Mouse (Mus musculus): ENCODE measurements around the gene Epn2.

The Epn2 gene

DNA sequence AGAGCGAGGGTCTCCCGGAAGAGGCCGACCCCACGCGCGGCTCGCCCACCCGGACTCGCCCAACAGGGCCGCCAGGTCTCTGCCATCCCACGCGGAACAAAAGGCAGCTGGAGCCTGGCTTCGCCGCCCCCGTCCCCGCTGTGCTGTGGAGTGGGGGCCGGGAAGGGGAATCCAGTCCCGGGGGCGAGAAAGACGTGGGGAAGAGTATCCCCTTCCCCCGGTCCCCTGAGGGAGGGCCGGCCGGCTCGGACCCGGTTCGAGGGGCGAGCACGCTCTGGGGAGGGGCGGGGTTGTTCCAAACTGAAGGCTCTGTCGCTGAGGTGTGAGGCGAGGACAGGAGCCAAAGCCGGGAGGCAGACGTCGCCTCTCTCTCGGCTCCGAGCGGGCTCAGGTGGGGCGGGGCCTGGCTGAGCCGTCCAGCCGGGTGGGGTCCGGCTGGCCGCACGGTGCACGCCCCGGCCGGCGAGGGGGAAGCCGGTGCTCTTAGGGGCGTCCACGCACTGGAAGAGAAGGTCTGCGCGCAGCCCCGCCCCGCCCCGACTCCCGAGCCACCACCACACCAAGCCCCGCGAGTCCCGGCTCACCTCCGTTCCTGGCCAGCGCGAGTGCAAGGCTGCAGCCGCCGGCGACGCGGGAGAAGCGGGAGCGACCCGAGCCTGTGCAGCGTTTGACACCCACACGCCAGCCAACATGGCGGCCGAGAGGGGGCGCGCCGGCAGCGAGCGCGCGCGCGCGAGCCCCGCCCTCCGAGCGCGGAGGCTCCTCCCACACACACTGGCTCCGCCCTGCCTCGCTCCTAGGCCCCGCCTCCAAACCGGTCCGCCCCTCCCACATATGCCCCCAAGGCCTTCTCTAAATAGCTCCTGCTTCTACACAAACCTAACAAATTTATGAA is at the start of gene Epn2:
TSS of gene Epn2 (minus strand) at position 705 of the 895 bp plus-strand sequence.
- peak; percentile 70 to 74 for DNase-seq (ENCODE audit: low spot score in 2 of 2)

DNA sequence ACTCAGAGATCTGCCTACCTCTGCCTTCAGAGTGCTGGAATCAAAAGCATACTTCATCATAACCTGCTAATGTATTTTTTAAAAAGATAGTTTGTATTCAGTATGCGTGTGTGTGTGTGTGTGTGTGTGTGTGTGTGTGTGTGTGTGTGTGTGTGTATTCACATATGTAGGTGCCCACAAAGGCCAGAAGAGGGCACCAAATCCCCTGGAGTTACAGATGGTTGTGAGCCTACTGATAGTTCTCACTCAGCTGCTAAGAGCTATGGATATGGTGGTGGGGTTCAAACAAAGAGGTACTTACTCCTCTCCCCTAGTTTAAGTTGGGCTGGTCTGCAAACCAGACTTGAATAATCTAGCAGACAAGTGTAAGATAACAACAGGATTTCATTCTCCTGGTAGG is 47.0 kb upstream of the Epn2 start:
- no peak for DNase-seq (ENCODE audit: low spot score in 2 of 2)

DNA sequence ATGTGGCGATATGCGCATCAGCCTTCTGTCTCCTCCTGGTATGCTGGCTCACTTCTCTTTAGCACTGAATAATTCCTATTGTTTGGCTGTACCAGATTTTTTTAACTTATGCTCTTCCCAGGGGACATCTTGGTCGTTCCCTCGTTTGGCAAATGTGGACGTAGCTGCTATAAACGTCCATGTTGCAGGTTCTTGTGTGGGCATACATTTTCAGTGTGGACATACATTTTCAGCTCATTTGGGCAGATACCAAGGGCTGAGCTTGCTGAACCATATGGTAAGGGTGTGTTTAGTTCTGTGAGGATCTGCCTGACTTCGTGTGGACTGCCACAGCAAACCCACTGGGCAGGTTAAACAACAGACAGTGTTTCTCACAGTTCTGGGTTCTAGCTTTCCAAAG is 45.6 kb upstream of the Epn2 start:
- DNase-seq (ENCODE audit: low spot score in 2 of 2), result peak in 1 of 2 experiments; percentile 11

DNA sequence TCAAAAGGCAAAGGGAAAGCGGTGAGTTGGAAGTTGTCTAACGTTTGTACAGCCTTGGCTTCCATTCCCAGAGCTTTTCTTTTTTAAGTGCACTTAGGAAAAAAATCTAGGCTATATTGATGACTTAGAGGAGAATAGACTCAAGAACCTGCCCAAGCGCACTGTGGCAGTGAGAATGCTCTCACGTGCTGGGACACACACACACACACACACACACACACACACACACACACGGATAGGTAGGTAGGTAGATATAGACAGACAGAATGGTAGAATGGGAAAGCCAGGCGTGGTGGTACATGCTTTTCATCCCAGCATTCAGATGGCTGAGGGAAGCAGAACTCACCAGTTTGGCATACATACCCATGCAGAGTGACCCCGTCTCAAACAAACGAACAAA is 41.3 kb upstream of the Epn2 start:
- no peak for DNase-seq (ENCODE audit: low spot score in 2 of 2)

DNA sequence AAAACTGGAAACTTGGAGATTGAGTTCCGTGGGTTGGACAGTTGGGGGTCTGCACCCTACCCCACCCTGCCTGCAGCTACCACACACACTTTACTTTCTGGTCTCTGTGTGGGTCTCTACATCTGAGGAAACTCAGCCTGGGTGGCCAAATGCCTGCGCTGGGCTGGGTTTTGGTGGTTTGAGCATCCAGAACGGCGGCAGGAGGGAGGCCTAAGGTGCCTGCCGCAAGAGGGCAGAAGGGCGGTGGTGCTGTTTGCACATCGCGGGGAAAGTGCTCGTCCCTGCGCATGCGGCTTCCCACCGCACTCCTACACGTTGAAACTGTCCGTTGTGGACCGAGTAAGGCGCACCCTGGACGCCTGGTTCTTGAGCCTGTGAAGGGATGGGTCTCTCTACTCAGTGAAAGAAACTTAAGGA is 40.8 kb upstream of the Epn2 start:
- peak; percentile 84 to 86 for DNase-seq (ENCODE audit: low spot score in 2 of 2)

DNA sequence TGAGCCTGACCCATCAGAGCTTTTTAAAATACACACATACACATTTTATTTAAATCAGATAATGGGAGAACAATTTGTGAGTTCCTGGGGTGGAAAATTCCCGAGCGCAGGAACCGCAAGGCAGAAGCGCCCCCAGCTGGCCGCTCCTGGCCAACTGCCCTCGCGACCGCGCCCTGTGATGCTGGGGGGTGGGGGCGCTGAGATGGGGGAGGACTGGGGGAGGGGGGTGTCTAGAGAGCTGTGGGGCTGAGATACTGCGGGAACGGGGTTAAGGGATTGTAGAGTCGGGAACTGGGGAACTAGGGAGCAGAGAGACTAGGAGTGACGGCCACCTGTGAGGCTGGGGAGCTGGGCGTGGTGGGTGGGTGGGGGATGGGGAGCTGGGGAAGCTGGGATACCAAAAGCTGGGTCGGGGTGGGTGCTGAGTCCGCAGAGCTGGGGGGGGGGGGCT is 40.3 kb upstream of the Epn2 start:
- DNase-seq (ENCODE audit: low spot score in 2 of 2), result peak; percentile 76

DNA sequence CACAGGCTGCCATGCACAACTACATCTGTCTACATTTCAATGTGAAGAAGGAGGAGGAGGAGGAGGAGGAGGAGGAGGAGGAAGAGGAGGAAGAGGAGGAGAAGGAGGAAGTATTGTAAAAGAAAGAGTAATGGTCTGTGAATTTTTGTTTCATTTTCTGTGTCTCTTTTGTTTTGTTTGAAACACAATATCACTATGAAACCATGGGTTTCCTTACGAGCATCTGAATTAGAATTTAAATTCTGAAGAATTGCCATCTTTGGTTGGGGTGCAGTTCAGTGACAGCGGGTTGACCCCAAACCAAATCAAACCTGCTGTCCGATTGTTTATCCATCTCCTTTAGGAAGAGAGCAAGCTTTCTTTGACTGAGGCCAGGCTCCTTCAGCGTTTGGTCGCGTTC is 39.9 kb upstream of the Epn2 start:
- no peak for DNase-seq (ENCODE audit: low spot score in 2 of 2)

DNA sequence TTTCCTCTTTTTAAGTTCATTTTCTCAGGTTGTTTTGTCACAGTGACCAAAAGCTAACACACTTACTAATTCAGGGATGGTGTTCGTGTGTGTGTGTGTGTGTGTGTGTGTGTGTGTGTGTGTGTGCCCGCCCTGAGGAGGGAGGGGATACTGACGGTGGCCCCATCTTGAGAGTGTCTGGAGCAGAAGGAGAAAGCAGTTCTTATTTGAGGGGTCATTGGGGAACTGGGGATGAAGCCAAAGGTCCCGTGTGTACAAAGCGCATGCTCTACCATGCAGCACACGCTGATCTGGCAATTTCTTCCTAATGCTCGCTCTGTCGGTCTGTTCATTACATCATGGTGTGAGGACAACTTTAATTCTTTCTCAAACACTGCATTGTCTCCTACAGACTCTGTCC is 39.1 kb upstream of the Epn2 start:
- DNase-seq (ENCODE audit: low spot score in 2 of 2), result no peak

DNA sequence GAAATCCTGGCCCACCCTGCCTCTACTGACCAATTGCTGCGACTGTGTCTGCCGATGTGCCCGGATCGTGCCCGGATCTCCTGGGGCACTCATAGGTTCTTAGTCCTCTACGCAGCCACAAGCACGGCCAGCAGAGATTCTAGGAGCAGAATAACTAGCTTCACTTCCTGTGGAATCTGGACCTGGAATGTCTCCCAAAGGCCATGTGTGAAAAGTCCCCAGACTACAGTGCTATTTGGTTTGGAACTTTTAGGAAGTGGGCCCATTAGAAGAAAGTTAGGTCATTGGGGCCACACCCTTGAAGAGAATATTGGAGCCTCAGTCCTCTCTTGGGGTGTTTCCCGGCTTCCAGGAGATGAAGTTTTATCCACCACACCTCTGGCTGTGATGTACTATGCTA is 38.6 kb upstream of the Epn2 start:
- DNase-seq (ENCODE audit: low spot score in 2 of 2), result no peak

DNA sequence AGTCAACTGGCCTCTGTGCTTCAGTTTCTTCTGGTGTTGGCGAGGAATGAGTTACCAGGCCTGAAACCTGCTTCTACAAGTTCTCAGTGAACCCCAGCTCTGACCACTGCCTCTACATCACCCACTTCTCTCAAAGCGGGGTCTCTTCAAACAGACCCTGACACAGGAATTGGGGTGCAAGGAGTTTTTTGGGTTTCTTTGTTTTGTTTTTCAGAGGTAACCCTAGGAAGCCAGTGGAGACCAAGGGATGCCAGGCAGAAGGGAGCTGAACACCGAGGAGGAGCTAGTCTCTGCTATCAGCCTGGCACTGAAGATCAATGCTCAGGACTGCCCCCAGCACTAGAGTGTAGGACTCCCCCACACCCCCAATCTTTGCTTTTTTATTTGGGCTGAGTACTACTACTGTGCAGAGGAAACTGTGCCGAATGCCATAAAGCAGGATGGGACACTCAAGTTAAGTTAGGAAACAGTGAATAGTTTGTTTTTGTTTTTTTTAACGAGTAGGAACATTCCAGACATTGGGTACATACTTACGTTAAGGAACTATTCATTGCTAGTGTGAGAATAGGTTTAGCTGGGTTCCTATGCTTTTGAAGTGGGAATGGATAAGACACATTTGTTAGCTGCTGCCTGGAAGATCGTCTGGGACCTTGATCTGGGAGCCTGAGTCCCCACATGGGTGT is 37.9 kb upstream of the Epn2 start:
- no peak for DNase-seq (ENCODE audit: low spot score in 2 of 2)

DNA sequence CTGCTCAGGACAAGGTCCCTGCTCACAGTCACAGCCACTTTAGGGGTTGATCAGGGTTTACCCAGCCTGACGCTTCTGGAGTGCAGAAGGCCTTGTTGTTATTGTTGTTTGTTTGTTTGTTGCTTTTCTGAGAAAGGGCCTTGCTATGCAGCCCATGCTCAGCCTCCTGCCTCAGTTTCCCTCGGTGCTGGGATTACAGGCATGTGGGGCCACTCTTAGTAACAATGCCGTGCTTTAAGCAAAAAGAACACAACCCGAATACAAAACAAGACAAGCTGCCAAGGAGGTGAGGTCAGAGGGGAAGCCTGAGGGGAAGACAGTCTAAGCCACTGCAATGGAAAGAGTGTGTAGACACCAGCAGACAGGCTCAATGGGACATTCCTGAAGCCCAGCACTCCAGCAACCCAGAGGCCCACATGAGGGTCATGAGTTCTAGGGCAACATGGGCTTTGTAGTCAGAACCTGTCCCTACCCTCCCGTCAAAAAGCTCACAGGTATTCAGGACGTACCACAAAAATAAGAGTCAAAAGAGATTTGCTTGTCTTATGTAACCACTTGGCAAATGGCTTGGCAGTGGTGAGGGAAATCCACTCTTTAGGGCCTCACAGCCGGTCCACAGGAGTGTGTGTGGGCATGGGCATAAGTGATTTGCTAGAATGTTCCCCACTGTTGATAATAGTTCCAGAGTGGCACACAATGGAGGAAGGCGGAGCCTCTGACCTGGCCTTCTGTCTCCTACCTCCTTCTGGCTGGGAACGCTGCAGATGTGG is 37.2 kb upstream of the Epn2 start:
- DNase-seq (ENCODE audit: low spot score in 2 of 2), result peak in 1 of 2 experiments; percentile 16

DNA sequence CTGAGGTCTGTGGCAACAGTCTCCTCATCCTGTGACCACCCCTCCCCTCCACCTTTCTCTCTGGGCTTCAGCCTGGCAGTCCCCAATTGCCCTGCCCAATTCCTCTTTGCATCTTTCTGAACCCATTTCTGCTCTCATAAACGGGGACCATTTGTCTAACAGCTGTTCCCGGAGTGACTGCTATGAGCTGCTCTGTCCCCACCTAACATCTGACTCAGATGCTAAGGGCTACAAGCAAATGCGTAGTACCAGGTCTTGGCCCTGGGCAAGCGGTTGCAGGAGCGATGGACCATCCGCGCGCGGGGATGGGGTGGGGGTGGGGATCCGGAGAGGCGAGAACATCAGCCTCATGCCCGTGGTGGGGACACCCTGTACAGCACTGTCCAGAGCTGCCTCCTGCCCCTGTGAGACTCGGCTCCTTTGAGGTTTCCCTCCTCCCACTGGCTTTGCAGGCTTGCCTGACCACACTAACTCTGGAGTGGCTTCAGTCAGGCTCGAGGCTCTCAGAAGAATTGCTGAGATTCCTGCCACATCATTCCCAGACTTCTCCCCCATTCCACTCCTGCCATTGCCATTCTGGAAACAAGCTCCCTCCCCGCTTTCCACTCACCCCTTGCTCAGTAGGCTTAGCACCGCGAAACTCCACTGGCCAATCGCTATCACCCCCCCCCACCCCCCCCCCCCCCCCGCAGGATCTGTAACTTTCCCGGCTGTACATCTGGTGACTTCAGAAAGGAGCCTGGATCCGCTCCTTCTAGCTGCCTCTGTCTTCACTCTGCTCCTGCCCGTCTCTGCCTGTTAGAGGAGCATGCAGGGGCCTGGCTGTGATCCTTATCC is 36.4 kb upstream of the Epn2 start:
- peak; percentile 8 to 13 for DNase-seq (ENCODE audit: low spot score in 2 of 2)

DNA sequence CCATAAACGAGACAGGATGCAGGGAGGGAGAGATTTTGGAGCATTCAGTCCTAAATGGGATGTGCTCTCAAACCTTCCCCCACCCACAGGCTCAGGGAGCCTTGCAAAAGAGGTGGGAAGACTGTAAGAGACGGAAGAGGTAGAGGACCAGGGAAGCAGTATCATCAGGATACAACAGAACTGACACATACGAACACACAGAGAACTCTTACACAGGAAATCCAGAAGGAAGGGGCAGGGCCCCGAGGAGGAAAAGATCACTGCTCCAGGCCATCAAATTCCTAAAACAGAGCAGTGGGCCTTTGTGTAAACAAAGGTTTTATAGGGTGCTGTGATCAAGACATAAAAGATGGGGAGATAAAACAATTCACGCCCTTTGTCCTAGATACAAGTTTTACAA is 34.9 kb upstream of the Epn2 start:
- DNase-seq (ENCODE audit: low spot score in 2 of 2), result no peak

DNA sequence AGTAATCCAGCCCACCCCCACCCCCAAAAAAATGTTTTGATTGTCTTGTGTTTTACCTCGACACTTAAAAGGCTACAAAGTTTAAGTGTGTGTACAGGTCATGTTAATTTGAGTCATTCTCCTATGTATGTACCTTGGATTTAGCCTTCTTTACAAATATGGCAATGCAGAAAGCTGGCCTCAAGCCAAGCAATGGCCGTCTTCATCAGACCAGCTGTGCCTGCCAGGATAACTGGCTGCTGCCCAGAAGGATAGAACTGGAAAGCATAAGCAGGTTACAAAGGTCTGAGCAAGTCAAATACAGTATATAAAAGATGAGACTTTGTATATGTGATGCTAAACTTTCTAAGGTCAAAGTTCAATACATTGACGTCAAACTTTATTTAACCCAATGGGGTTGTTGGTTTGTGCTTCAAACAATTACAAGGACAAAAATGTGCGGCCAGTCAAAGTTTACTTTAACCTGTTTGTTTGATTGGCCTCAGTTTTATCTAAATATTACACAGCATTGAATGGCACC is 32.7 kb upstream of the Epn2 start:
- no peak for DNase-seq (ENCODE audit: low spot score in 2 of 2)

DNA sequence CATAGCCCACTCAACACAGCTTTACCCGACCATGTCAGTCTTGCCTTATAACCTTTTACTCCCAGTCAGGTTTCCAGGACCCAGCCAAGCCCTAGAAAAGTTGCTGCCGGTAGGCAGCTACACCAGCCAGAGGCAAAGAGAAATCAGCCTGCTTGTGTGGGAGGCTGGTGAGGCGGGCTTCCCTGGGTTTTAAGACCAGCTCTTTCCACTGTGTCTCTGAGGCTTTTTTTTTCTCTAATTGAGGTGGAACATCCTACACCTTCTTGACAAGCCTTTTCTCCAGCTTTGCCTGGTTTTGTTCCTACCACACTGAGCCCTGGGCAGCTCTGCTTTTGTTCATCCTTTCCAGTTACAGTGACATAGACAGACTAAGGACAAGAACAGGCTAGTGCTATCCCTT is 31.7 kb upstream of the Epn2 start:
- peak; percentile 31 to 32 for DNase-seq (ENCODE audit: low spot score in 2 of 2)

DNA sequence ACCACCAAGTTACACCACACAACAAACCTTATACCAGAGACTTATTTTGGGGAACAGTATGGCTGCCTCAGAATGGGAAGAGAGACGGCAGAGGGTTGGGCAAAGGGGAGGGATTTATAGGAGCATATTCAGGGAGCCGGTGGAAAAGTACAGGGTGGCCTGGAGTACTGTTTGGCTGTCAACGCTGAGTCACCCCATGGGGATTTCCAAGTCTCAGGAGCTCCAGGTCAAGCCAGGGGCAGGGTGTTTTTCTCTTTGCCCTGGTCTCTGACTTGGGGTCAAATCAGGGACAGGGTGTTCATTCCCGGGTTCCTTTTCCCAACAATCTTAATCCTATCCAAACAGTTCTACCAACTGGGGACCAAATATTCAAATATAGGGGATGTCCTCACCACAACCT is 28.6 kb upstream of the Epn2 start:
- DNase-seq (ENCODE audit: low spot score in 2 of 2), result no peak

DNA sequence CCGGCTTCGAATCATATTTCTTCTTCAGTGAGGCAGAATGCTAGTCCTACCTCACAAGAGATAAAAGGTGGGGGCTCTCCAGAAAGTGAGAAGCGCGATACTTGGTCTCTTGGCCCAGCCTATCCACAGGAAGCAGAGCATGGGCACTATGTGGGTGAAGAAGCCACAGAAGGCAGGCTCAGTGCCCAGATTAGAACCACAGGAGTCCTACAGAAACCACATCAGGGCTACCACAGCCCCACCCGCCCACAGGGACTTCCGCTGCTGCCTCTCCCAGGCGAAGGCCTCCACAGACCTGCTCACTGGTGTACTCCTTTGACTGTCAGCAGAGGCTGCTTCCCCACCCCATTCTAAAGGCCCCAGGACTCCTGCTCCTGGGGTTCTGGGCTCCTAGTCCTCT is 23.2 kb upstream of the Epn2 start:
- no peak for DNase-seq (ENCODE audit: low spot score in 2 of 2)

DNA sequence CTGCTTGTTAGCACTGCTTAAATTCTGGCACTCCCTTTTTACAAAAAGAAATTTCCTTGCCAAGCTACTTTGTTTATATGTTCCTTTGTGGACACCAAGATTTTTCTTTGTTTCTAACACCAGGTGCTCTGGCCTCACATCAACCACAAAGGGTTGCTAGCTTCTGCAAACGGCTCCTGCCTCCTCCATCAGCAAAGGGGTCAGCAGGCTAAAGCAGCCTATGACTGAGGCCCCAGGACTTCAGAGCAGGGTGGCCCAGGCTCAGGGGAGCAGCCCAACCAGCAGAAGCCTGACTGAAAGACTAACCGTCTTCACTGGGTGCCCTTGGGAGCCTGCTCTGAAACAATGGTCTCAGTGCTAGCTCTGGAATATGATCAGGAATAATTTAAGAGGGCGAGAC is 22.0 kb upstream of the Epn2 start:
- no peak for DNase-seq (ENCODE audit: low spot score in 2 of 2)

DNA sequence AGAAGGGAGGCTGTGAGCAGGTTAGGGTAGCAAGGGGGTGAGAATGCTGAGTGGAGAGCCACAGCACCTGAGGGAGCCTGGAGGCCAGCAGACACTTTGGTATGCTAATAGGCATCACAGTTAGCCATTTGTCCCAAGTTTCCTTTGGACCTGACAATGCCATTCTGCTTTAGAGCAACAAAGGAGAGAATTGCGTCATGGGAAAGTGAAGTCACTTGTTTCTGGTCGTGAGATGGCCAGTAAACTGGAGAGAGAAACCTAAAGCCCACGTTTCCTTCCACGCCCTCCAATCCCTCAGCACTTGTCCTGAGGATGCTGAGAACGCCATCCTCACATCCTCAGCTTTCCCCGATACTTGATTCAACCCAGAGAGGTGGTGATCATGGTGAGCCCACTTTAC is 18.9 kb upstream of the Epn2 start:
- no peak for DNase-seq (ENCODE audit: low spot score in 2 of 2)

DNA sequence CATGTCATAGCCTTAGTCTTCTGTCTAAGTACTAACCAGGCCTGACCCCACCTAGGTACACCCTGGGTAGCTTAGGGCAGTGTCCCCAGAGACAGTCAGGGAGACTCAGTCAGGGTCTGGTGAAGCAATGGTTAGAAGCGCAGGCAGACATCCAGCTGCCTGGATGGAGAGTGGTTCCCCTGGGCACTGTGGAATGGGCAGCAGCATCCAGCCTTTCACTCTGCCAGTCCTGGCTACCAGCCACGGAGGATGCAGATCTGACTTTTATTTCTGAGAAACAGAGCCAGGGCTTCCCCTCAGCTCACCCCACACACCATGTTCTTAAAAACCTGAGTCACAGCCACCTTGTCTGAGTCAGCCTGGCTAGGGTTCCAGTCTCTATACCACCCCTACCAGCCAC is 18.0 kb upstream of the Epn2 start:
- DNase-seq (ENCODE audit: low spot score in 2 of 2), result no peak

DNA sequence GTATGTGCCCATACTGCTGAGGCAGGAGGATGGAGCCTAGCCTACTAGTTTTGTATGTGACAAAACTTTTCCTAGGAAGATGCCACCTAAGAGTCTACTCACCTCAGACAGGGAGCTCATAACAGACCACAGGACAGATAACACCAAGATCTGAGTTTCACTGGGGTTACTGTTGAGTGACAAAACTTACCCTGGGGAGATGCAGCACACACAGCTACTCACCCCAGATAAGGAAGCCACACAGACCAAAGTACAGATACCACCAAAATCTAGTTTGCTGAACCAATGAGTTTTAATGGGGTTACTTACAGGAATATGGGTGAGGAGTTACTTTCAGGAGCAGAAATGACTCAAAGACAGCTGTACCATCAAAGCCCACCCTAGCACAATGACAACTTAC is 13.6 kb upstream of the Epn2 start:
- DNase-seq (ENCODE audit: low spot score in 2 of 2), result no peak

Measured in right cerebral cortex, adult 2 months (tissue).